Mouse (Mus musculus) small intestine, adult 2 months (tissue): Measurements from ENCODE around the gene Zfp422.

Source experiments
- CTCF ChIP-seq: fragments of 200-500 bp; IDR thresholded peaks from 2 replicates; pipeline ENCODE4 v1.5.1; 2012; ENCODE audit warnings: low read depth, mild to moderate bottlenecking, control low read depth, inconsistent platforms, low read length, moderate library complexity, mixed read lengths; ENCODE audit not compliant: insufficient replicate concordance, insufficient read length; ENCODE audit errors: extremely low read depth
- POLR2A ChIP-seq: fragments of 200-500 bp; IDR thresholded peaks from 2 replicates; pipeline ENCODE4 v1.6.1; 2012; ENCODE audit warnings: low read depth, mild to moderate bottlenecking, control low read depth, inconsistent platforms, low read length, moderate library complexity

- TF ChIP-seq POLR2A (no peak), CTCF (no peak)
Measured at GRCm38 (mm10) chr6:116677321-116677720, 48.5 kb upstream of the Zfp422 start.
